Mouse (Mus musculus): ENCODE measurements around the gene Fuca1. TPM values are rescaled to one million over a fixed set of nuclear protein-coding genes. Genes with fewer than 3 reads are reported as not detected.
"Not testable (repeated sequence)": the region's sequence is repeated elsewhere in the genome, so short reads cannot be mapped to it uniquely, and the experiment has no call there.

Fuca1 gene
- polyA plus RNA-seq, 1 experiment from 2014 or later = 78.2 TPM

DNA sequence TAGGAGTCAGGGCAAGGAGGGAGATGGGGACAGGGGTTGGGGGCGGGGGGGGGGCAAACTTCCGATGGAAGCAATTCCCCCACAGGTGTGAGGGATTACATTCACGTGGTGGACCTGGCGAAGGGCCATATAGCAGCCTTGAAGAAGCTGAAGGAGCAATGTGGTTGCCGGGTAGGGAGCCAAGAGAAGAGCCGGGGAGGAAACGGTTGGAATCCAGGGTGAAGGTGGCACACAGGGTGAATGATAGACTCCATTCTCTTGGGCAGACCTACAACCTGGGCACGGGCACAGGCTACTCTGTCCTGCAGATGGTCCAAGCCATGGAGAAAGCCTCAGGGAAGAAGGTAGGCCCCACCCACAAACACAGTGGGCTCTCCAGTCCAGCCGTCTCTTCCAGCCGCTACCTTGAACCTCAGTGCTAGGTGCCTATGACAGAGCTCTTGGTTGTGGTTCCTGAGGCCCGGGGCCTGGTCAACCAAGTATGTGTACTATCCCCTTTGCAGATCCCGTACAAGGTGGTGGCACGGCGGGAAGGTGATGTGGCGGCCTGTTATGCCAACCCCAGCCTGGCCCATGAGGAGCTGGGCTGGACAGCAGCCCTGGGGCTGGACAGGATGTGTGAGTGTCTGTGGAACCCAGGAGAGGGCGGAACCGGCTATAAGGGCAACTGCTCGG lies 46.7 kb downstream of the Fuca1 start:
- no peak for ATAC-seq (ENCODE audit: insufficient number of reproducible peaks, low FRiP score, low TSS enrichment, low read depth)

DNA sequence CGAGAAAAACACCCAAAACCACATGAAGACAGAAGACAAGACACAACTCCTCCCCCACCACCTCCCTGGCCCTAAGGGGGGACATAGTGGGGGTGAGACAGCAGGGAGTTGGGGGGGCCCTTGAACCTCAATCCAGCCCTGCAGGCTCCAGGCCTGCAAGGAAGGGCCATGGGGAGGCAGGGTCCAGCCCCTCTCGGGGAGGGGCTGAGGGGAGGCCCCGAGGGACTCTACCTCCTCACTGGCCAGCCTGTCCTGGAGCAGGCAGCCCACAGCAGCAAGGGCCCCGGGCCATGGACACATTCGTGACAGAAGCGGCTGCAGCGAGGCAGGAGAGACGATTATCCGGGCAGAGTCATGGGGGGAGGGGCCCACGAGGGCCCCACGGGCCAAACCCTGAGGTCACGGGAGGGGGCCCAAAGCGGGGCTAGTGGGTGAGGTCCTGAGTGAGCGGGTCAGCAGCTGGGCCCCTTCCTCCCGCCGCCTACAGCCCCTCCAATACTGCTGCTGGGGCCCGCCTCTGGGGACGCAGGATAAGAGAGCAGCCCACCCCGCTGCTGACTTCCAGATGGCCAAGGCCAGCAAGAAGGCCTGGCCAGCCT lies 47.8 kb downstream of the Fuca1 start:
- Histone ChIP-seq H3K36me3 (peaks cover 46% of the 10 kb centered on the region), H3K9ac (no peak overlapping the region), H3K27ac (replicated peaks) (no peak overlapping the region), H3K4me2 (replicated peaks) (no peak overlapping the region), H3K4me1 (peaks cover 32% of the 10 kb centered on the region), H3K9me3 (replicated peaks) (no peaks in the 10 kb centered on the region), H3K4me3 (replicated peaks) (no peak overlapping the region), H3K27me3 (no peaks in the 10 kb centered on the region)
- ATAC-seq (ENCODE audit: insufficient number of reproducible peaks, low FRiP score, low TSS enrichment, low read depth) = no peak
- 65% methylated on average over 19 of the region's 19 CpGs for WGBS

More for the DNA sequence above, 46.7 kb downstream of the Fuca1 start:
- Histone ChIP-seq H3K4me1 (peaks cover 39% of the 10 kb centered on the region), H3K36me3 (peaks cover 47% of the 10 kb centered on the region), H3K9me3 (replicated peaks) (no peaks in the 10 kb centered on the region), H3K4me2 (replicated peaks) (no peak overlapping the region), H3K4me3 (replicated peaks) (no peak overlapping the region), H3K27ac (replicated peaks) (no peak overlapping the region), H3K27me3 (no peaks in the 10 kb centered on the region), H3K9ac (no peak overlapping the region)
- WGBS = 87% methylated on average over 18 of the region's 18 CpGs

DNA sequence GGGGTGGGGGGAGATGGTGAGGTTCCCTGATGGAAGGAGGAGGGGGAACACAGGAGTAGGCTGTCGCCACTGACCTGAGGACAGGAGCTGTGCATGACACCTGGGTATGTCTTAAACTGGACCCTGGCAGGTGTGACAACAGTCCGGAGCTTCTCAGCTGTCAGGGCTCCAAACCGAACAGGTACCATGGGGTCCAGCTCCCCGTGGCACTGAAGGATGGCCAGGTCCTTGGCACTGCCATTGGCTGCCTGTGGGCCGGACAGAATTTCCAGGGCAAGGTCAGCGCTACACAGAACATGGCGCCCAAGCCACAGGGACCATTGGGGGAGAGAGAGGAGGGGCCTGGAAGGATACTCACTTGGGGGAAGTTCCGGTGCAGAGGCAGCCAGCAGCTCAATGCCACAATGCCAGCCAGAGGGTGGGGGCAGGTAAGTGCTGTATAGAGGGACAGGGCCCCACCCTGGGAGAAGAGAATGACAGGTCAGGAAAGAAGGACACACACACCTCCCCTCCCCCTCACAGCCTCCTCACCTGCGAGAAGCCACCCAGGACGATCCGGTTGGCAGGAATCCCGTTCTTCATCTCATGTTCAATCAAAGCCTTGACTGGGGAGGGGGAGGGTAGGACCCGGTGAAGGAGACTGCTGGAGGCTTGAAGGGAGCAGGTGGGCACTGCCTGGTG lies 48.7 kb downstream of the Fuca1 start:
- Histone ChIP-seq H3K4me3 (replicated peaks) (no peak overlapping the region), H3K27me3 (no peaks in the 10 kb centered on the region), H3K4me2 (replicated peaks) (no peak overlapping the region), H3K4me1 (peaks cover 30% of the 10 kb centered on the region), H3K9ac (no peak overlapping the region), H3K9me3 (replicated peaks) (no peaks in the 10 kb centered on the region), H3K36me3 (peaks cover 46% of the 10 kb centered on the region), H3K27ac (replicated peaks) (no peak overlapping the region)
- WGBS = 86% methylated on average over 13 of the region's 13 CpGs
- no peak for ATAC-seq (ENCODE audit: insufficient number of reproducible peaks, low FRiP score, low TSS enrichment, low read depth)

DNA sequence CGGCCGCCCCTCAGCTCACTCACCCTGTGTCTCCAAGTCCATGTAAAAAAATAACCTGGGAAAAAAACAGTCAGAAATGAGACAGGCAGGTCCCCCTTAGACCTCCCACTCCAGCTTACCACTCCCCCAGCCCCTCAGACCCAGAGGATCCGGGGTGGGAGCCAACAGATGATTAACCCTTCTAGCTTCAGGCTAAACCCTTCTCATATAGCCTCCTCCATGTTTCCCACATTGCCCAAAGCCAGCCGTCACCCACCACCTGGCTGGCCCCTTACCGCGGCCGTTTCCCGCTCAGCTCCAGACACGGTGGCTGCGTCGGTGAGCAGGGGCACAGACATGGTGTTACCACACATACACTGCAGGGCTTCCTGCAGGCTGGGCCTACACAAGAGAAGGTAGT lies 50.0 kb downstream of the Fuca1 start:
- ATAC-seq (ENCODE audit: insufficient number of reproducible peaks, low FRiP score, low TSS enrichment, low read depth) = no peak
- WGBS = 76% methylated on average over 11 of the region's 11 CpGs
- Histone ChIP-seq H3K4me2 (replicated peaks) (no peak overlapping the region), H3K9ac (no peak overlapping the region), H3K4me3 (replicated peaks) (0 out of 2 replicates have a peak overlapping the region, but pooled peaks have one; percentile 99), H3K36me3 (peaks cover 56% of the 10 kb centered on the region), H3K4me1 (peaks cover 22% of the 10 kb centered on the region), H3K27ac (replicated peaks) (no peak overlapping the region), H3K27me3 (no peaks in the 10 kb centered on the region), H3K9me3 (replicated peaks) (no peaks in the 10 kb centered on the region)

DNA sequence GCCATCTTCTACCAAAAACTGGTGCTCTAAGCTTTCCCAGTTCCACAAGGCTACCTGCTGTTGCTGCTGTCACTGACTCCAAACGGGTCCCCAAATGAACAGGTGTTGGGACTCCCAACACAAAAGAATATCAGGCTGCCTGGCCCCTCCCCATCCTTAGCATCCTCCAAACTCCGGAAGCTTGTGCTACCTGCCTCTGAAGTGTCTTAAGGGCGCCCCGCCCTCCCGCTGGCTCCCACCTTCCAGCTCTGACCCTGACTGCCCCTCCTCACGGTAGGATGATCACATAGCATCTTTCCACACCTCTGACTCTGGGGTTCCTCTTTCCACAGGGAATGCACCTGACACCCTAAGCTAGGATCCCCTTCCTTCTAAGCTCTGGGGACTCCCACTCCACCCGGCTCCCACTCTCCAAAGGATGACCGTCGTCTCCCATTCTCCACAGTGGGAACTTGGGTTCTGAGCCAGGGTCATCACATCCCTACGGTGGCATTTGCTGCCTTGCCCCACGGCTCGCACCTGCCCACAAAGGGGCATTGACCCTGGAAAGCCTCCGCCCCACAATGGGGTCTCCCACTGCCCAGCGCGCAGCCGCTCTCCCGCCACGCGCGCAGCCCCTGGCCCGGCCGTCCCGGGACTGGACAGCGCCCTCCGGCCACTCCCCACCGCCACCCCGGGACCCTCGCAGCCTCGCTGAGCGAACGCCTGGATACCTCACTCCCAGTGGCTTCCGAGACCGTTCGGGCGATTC lies 51.4 kb downstream of the Fuca1 start:
- no peaks in the 10 kb centered on the region for H3K9me3 ChIP-seq (replicated peaks)
- peaks cover 22% of the 10 kb centered on the region for H3K4me1 ChIP-seq
- peak; percentile 58 for ATAC-seq (ENCODE audit: insufficient number of reproducible peaks, low FRiP score, low TSS enrichment, low read depth)
- H3K9ac ChIP-seq = peak overlapping the region; percentile 90
- peak overlapping the region; percentile 94 for H3K4me2 ChIP-seq (replicated peaks)
- no peaks in the 10 kb centered on the region for H3K27me3 ChIP-seq
- H3K4me3 ChIP-seq (replicated peaks) = peak overlapping the region; percentile 99
- H3K36me3 ChIP-seq = peaks cover 58% of the 10 kb centered on the region
- H3K27ac ChIP-seq (replicated peaks) = peak overlapping the region; percentile 78
- WGBS = under 1% methylated on average over 35 of the region's 35 CpGs

DNA sequence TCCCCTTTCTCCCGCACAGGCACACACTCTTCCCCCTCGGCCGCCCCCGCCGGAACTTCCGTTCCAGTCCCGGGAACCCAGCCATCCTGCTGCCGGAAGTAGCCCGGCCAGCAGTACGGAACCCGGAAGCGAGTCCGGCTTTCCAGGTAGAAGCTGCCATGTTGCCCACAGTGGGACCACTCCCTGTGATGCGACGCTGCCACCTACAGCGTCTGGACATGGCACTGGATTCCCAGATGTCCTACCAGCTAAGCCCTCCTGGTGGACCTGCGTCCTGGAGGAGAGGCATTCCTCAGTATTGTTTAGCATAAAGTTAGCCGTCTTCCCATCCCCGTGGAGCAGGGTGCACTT lies 52.0 kb downstream of the Fuca1 start, which contains the start of gene Lypla2:
Gene Lypla2, minus strand, starts transcription at position 71 of the 351 bp plus-strand sequence.
- H3K36me3 ChIP-seq = peaks cover 56% of the 10 kb centered on the region
- 2% methylated on average over 19 of the region's 19 CpGs for WGBS
- H3K27ac ChIP-seq (replicated peaks) = peak within 1 kb of the TSS; percentile 78
- peaks cover 22% of the 10 kb centered on the region for H3K4me1 ChIP-seq
- H3K4me2 ChIP-seq (replicated peaks) = peak within 1 kb of the TSS; percentile 94
- H3K27me3 ChIP-seq = no peaks in the 10 kb centered on the region
- H3K9ac ChIP-seq = peak within 1 kb of the TSS; percentile 90
- peak; percentile 70 for ATAC-seq (ENCODE audit: insufficient number of reproducible peaks, low FRiP score, low TSS enrichment, low read depth)
- peak within 1 kb of the TSS; percentile 99 for H3K4me3 ChIP-seq (replicated peaks)
- H3K9me3 ChIP-seq (replicated peaks) = no peaks in the 10 kb centered on the region

DNA sequence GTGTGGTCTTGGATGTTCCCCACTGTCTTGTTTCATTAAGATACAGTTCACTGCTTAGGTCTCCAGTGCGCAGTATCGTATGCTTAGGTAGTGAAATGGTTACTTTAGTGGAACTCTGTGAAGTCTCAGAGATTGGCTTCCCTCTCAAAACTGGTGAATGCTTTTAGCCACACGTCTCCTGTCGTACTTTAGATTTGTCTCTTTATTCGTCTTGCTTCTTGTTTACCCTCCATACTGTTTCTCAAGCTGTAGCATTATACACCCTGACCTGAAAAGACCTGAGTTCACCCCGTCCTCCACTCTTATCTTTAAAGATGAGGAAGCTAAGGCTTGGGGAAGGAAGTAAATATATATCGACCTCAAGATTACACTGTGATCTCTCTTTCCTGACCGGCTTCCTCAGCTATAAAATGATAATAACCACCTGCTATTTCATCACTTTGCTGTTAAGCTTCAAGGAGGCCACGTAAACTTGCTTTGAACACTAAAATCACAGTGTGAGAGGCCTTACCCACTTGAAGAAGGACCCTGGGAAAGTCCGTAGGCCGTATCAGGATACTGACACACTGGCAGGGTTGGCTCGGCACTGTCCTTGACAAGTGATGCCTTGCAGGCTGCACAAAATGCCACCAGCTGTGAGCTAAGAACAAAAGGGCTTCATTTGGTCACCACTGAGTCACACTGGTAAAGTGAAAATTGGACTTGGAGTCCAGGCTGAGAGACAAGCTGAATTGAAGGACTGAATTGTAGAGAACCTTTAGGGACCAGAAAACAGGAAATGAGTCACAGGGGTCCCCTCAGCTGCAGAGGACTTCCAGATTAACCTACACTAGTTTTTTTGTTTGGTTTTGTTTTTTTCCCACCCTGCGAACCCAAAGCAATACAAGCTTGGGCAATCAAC lies 52.6 kb downstream of the Fuca1 start:
- no peaks in the 10 kb centered on the region for H3K27me3 ChIP-seq
- H3K9me3 ChIP-seq (replicated peaks) = no peaks in the 10 kb centered on the region
- peaks cover 22% of the 10 kb centered on the region for H3K4me1 ChIP-seq
- WGBS = 75% methylated on average over 13 of the region's 13 CpGs
- H3K36me3 ChIP-seq = peaks cover 50% of the 10 kb centered on the region
- H3K27ac ChIP-seq (replicated peaks) = peak overlapping the region; percentile 78; the same call in 1 of the 2 replicates
- peak overlapping the region; percentile 94 for H3K4me2 ChIP-seq (replicated peaks)
- ATAC-seq (ENCODE audit: insufficient number of reproducible peaks, low FRiP score, low TSS enrichment, low read depth) = no peak
- H3K4me3 ChIP-seq (replicated peaks) = peak overlapping the region; percentile 99
- no peak overlapping the region for H3K9ac ChIP-seq

DNA sequence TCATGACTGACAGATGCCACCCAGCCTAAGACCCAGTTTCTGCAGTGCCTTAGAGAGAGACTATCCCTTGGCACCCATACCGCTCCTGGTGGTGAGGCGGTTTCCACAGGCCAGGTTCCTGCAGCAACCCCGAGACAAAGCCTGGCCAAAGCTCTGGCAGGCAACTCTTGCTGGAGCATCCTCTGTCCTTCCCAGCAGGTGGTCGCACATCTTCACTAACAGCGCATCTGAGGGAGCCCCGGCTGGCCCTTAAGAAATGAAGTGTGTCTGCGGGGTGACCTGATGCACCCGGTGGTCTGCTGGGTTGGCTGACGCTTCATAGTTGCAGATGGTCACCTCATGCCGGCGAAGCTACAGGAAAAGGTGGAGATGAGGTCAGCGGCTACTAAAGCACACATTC lies 55.6 kb downstream of the Fuca1 start:
- Histone ChIP-seq H3K27ac (replicated peaks) (no peak overlapping the region), H3K27me3 (no peaks in the 10 kb centered on the region), H3K4me1 (peaks cover 10% of the 10 kb centered on the region), H3K9ac (no peak overlapping the region), H3K4me3 (replicated peaks) (no peak overlapping the region), H3K9me3 (replicated peaks) (no peaks in the 10 kb centered on the region), H3K4me2 (replicated peaks) (no peak overlapping the region), H3K36me3 (peaks cover 38% of the 10 kb centered on the region)
- WGBS = 93% methylated on average over 12 of the region's 12 CpGs
- ATAC-seq (ENCODE audit: insufficient number of reproducible peaks, low FRiP score, low TSS enrichment, low read depth) = no peak

DNA sequence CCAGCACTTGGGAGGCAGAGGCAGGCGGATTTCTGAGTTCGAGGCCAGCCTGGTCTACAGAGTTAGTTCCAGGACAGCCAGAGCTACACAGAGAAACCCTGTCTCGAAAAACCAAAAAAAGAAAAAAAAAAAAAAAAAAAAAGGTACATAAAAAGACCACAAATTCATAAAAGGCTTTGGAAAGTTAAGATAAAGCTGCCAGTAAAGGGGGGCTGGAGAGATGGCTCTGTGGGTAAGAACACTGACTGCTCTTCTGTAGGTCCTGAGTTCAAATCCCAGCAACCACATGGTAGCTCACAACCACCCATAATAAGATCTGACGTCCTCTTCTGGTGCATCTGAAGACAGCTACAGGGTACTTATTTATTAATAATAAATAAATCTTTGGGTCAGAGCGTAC lies 59.7 kb downstream of the Fuca1 start:
- H3K4me2 ChIP-seq (replicated peaks); H3K4me1 ChIP-seq: not testable (repeated sequence)
- WGBS = 93% methylated on average over 5 of the region's 5 CpGs

DNA sequence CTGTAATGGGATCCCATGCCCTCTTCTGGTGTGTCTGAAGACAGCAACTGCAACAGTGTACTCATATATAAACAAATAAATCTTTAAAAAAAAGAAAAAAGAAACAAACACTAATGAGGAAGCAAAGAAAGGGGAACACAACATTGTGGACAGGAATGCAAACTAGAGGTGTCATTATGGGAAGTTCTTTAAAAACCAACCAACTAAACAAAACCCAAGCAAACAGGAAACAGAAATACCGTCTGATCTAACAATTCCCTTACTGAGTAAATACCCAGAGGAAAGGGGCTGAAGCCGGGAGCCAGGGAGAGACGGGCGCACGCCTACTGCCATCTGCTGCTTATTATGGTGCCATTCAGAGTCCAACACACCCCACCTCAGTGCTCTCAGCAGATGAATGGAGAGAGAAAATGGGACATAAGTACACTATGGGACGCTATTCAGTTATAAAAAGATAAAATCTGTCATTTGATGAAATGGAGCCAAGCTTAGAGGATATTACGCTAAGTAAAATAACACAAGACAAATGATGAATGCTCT lies 61.1 kb downstream of the Fuca1 start:
- WGBS = 40% methylated on average over 7 of the region's 7 CpGs

More for the DNA sequence above, 59.7 kb downstream of the Fuca1 start:
- H3K27ac ChIP-seq (replicated peaks); H3K9ac ChIP-seq; H3K9me3 ChIP-seq (replicated peaks); H3K4me3 ChIP-seq (replicated peaks); ATAC-seq (ENCODE audit: insufficient number of reproducible peaks, low FRiP score, low TSS enrichment, low read depth); H3K27me3 ChIP-seq: not testable (repeated sequence)
- H3K36me3 ChIP-seq = peaks cover 57% of the 10 kb centered on the region

More for the DNA sequence above, 61.1 kb downstream of the Fuca1 start:
- H3K4me3 ChIP-seq (replicated peaks) = no peak overlapping the region
- 0 out of 2 replicates have a peak overlapping the region, but pooled peaks have one; percentile 5 for H3K27ac ChIP-seq (replicated peaks)
- no peak overlapping the region for H3K4me2 ChIP-seq (replicated peaks)
- H3K9me3 ChIP-seq (replicated peaks) = no peaks in the 10 kb centered on the region
- H3K4me1 ChIP-seq = peaks cover 14% of the 10 kb centered on the region
- no peaks in the 10 kb centered on the region for H3K27me3 ChIP-seq
- ATAC-seq (ENCODE audit: insufficient number of reproducible peaks, low FRiP score, low TSS enrichment, low read depth) = no peak
- H3K9ac ChIP-seq = no peak overlapping the region
- peaks cover 44% of the 10 kb centered on the region for H3K36me3 ChIP-seq
